Mouse (Mus musculus): ENCODE measurements around the gene Scrt2.

DNA sequence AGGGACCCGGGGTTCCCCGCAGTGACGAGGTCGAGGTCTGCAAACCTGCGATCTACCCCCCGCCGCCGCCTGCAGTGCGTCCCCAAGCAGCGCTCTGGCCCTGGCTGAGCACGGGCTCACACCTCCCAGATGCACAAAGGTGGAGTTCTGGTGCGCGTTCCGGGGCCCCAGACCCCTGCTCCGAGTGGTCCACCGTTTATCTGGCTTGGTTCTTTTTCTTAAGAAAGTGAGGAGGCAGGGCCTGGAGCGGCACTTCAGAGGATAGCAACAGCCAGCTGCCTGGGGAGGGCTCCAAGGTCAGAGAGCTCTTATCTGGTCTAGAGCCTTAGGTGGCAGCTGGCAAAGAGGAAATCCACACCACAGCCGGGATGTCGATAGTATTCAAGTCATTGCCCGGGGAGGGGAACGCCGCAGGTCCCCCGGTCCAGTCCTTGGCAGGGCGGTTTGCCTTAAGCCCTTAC lies 32.3 kb upstream of the Scrt2 start:
- TF ChIP-seq CTCF (IDR thresholded peaks at IDR 0.05) (no peak), EP300 (IDR thresholded peaks at IDR 0.05) (no peak)
